Mouse (Mus musculus) cerebellum, adult 11-12 months (tissue): ENCODE data around the gene Kdr.
"Not testable (repeated sequence)": the region's sequence is repeated elsewhere in the genome, so short reads cannot be mapped to it uniquely, and the experiment has no call there.

Experiments
- DNase-seq: peaks from one replicate; pipeline ENCODE4 v3.0.0; 2022

Kdr gene

DNA sequence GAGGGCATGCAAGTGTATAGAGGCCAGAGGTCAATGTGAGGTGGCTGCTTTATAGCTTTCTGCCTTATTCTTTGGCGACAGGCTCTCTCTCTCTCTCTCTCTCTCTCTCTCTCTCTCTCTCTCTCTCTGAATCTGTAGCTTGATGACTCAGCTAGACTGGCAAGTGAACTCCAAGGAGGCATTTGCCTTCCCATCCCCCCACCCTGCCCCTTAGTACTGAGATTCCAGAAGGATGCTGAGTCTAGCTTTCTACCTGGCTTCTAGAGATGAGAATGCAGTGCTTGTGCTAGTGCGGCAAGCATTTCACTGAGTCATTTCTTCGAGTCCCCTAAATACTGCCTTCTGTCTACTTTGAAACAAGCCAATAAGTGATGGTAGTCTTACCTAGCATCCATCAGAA, 21.7 kb downstream of the Kdr start:
- DNase-seq: no peak

DNA sequence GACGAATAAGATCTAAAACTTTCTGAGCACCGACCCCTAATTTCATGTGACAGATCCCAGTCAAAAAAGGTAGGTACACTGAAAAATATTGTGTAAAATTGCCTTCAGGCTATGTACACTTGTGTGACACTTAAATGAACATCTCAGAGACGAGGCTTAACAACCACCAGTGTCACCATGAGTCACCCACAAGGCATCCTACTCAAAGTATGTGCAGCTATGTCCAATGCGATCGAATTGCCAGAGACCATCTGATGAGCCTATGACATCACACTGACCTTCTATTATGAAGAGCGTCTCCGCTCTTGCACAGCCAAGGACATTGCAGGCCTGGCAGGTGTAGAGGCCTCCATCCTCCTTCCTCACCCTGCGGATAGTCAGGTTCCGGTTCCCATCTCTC, 22.4 kb downstream of the Kdr start:
- DNase-seq: no peak

DNA sequence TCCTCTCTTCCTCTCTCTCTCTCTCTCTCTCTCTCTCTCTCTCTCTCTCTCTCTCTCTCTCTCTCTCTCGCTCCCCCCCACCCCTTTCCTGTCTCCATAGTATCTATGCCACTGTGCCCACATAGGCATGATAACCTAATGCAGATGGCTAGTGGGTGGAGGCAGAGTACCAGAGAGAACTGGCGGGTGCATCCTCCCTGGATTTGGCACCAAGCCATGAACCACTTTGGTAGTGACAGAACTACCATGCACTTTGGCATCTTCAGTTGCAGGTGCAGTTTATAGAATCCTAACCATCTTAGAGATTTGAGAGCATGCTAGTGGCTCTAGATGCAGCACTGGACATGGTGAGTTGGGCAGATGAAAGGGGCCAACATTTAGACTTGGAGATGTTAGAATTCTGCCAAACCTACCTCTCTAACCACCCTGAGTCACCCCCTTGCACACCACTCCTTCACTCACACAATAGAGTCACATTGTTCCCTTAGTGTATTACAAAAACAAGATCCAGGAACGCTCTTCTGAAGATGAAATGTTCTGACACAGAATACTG, 23.4 kb downstream of the Kdr start:
- DNase-seq: no peak

- DNase-seq: no peak
These were observed 24.0 kb downstream of the Kdr start for GRCm38 (mm10) chr5:75954218-75954617.

DNA sequence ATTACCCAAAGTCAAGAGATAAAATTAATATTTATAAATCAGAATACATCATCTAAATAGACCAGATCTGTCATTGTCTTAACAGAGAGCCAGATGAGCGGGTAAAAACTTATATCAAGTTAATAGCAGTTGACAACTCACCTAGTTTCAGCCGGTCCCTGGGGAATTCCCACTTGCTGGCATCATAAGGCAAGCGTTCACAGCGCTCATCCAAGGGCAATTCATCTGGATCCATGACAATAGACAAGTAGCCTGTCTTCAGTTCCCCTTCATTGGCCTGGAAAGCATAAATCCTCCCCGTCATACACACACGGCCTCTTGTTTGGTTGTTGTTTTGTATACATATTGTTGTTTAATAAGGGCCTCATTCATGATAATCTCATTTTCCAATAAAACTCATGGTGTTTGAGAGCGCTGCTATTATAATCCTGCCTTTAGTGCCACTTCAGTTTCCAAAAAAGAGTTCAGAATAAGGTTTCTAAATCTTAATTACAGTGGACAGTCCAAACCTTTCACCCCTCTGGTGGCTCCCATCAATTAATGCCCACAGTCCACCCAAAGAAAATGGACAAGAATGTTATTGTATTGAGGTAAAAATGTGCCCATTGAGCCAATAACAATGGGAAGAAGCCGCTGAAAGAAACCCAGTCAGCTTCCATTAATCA, 26.0 kb downstream of the Kdr start:
- no peak for DNase-seq

DNA sequence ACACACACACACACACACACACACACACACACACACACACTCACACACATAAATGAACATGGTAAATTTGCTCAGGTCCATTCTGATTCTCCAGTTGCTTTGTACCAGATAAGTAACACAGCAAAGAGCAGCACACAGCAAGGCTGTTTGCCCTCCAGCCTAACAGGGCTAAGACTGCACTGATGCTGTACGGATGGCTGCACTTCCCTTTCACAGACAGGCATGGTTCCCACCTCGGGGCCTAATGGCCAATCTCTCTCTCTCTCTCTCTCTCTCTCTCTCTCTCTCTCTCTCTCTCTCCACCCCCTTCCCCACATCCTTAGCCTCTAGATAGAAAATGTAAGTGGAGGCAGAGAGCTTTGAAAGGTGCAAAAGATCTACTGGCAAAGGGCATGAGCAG, 27.4 kb downstream of the Kdr start:
- DNase-seq: no peak

GRCm38 (mm10) chr5:75945394-75945793, 32.9 kb downstream of the Kdr start:
- no peak for DNase-seq

DNA sequence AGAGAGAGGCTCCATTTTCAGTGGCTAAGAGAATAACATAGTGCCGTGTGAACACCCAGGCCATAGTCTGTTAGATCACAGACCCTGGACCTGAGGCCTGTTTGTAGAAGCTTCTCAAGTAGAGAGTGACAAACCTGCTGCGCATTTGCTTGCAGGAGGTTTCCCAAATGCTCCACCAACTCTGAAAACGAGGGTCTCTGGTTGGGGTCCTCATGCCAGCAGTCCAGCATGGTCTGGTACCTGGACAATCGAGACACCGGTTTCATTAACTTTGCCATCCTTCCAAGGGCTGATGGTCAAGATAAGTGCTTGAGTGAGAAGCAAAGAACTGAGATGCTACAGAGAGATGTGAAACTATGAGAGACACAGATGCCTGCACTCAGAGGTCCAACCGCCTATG, 35.0 kb downstream of the Kdr start:
- DNase-seq: no peak

DNA sequence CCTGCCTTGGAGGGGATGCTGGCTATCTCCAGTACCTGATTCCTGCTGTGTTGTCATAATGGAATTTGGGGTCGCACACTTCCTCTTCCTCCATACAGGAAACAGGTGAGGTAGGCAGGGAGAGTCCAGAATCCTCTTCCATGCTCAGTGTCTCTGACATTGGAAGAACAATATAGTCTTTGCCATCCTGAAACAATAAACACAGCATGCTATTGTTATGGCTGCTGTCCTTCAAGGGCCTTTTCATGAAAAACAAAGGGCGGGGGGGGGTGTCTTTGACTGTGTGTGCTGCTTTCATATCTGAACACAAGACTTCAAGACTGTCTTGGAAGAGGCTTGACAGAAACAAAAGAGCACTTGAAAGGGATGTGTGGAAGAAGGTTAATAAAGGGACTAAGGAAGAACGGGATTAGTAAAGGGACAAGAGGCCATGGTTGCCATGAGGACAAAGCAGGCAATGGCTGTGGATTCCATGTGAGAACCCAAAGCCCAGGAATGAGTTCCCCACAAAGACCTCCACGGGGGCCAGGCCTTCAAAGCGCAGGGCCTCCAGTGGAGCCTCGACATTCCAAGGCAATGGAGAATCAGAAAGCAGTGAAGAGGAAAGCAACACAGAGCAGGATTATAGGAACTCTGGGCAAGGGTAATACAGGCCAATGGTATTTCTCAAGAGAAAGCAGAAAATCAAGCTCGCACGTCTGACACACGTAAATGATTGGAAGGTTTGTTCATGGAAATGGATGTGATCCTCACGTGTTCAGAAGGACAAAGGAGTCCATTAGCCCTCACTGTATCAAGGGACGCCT, 36.3 kb downstream of the Kdr start:
- DNase-seq: no peak

DNA sequence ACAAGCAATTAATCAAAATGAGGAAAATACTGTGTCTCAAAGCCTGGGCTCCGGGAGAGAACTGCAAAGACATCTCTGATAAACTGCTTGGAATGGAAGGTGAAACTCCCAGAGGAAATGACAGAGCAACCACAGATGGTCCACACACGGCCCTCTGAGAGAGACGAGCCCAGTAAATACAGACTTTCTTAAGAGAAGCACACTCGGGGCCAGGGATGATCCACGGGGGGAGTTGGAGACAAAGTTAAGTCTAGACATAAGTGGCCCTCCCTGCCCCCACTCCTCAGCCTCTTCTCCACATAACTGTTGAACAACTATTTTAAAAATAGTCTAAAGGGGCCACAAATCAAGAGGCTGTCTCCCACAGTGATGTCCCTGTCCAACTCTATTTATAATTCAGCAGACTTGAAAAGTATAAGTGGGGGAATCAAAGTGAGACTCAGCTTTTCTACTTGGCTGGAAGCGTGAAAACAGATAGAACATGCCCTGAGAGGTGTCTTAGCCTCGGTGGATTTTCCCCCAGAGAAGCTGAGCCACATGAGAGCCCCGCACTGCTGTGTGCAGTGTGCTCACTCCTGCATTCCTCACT, 39.0 kb downstream of the Kdr start:
- DNase-seq: no peak

GRCm38 (mm10) chr5:75938012-75938411, 40.2 kb downstream of the Kdr start:
- DNase-seq: no peak

DNA sequence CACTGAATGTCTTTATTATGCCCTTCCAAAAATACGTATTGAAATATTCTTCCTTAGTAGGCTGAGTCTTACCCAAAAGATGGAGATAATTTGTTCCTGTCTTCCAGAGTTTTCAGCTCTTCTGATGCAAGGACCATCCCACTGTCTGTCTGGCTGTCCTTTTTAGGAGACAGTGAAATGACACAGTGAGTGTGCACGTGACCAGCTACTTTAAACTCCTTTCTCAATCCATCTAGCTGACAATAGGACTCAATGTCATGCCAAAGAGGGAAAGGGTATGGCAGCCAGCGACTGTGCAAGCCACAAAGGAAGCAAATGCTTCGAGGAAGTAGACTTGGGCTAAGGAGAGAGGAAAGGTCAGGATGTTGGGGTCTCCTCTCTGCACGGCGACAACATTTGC, 42.0 kb downstream of the Kdr start:
- no peak for DNase-seq

DNA sequence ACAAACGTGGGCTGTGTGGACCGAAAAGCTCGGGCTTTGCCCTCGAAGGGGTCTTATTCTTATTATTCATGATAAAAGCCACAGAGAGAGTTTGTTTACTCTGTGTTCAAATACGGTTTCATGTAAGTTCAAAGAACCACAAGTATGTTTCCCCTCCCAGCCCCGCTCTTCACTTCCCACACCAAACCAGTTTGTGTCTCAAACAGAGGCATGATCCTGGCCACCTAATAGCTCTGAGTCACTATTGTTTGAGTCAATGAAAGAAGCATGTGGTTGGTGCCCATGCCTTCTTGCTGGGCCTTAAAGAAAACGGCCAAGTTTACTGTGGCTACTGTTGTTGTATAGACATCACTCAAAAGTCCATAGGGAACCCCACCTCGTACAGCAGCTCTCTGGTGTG, 43.0 kb downstream of the Kdr start:
- DNase-seq: no peak

GRCm38 (mm10) chr5:75934201-75934600, 44.1 kb downstream of the Kdr start:
- no peak for DNase-seq

- DNase-seq: no peak
These were observed 44.7 kb downstream of the Kdr start for GRCm38 (mm10) chr5:75933521-75934044.

DNA sequence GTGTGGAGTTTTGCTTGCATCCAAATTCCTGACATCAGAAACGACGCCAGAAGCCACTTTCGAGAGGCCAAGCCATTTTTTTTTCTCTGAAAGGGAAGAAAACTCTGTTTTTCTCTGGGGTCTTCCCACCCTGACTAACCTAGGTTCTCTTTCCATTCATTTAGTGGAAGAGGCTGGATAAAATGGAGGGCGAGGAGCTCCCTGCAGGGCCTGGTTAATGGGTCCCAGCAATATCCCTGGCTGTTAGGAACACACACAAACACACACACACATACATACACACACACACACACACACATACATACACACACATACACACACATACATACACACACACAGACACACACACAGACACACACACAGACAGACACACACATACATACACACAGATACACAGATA, 46.8 kb downstream of the Kdr start:
- DNase-seq: not testable (repeated sequence)

GRCm38 (mm10) chr5:75929960-75930359, 48.3 kb downstream of the Kdr start:
- DNase-seq: no peak

DNA sequence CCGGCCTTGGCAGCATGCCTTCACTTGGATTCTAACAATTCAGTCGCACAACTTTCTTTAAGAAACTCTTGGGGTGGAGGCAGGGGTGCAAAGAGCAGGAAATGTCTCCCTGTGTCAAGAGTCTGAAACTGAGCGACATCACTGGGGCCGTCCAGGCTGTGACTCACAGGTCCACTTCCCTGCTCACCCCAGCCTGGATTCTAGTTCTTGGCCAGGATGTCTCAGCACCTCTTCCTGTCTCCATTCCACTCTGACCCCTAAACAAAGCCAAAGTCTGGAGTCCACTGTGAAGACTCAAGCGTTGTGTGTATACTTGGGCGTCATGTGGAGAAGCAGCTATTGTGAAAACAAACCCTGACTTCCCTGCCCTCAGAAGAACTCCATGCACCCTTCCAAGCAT, 55.6 kb downstream of the Kdr start:
- no peak for DNase-seq

DNA sequence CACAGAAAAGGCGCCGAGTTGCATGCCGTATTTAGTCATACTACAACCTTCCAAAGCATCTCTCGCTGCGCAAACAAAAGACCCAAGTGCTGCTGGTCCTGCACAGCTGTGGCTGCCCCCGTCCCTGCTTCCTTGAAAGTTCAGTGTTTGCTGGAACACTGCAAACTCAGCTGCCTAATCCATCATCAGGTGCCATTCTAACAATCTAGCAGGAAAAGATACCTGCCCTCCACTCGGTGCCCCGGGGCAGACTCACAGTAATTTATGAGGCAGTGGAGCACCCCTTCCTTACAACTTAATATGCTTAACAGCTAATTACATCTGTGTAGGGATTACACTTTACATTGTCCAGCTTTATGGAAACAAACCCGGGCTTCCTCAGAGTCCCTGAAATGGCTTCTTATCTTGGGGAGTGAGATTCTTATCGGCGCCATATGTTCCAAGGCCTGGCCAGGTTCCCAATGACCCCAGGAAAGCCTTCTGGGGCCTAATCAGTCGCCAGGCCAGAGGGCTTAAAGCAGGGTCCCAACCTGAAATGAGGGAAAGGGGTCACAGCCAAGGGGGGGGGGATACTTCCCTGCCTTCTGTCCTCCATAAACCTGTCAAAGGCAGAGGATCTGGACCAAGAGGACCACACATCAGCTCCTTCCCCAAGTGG, 56.4 kb downstream of the Kdr start:
- no peak for DNase-seq

DNA sequence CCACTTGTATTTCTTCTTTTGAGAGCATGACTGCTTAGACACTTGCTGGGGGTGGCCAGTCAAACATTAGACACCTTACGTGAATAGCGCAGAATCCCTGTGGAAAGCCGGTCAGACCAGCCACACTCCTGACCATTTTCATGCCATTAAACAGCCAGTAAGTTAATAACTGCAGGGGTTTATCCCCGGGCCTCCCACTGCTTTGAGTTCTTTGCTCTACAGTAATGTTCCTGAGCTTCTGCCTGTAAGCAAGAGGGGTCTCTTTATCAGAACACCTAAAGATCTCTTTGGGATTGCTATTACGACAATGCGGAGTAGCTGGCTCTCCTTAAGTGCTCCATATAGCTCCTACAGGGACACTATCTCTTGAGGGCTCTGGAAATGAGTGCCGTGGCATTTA, 58.7 kb downstream of the Kdr start:
- DNase-seq: no peak

DNA sequence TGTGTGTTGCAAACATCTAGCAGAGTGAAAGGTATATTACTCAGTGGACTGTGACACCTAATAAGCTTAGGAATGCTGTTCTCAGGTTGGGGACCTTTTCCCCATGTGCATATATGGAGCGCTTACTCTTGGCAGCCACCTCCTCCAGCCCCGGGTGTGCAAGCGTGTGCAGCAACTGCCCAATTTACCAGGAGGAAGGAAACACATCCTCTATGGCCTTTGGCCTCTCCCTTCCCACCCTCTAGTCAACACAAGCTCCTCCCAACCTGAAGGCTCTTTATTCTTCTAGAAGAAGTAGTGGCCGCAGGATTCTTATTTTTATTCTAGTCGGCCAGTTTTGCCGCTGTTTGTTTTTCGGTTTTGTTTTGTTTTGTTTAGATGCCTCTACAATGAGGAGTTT, 60.1 kb downstream of the Kdr start:
- no peak for DNase-seq

- DNase-seq: no peak
These were observed 61.0 kb downstream of the Kdr start for GRCm38 (mm10) chr5:75917231-75917630.

DNA sequence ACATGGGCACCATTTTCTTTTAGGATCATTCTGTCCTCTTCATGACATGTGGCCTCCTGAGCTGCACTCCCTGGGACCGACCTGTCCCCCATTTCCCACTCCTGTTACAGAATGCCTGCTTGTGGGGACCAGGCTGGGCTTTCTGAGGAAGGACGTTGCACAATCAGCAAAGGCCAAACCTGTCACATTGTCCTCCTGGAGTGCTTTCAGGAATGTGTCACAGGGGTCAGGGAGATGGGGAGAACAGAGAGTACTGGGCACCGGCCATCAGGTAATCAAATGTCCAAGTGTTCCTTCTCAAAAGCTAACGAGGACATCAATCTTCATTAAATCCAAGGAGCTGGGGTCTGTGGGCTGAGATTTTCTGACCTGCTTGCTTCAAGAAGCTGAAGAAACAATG, 72.2 kb downstream of the Kdr start:
- no peak for DNase-seq
